Mouse (Mus musculus) limb, embryonic 14.5 days (tissue): ENCODE results near the gene Gas1. TPM values are rescaled to one million over a fixed set of nuclear protein-coding genes. Genes with fewer than 3 reads are reported as not detected.

Experiments
- ATAC-seq: fragments of 200-750 bp; cut with Nextera tagmentation; 2 replicates; pipeline ENCODE4 v1.8.0; 2017; ENCODE audit warnings: low read depth, moderate number of reproducible peaks, moderate TSS enrichment; ENCODE audit not compliant: low FRiP score
- DNase-seq: peaks from one replicate; pipeline ENCODE4 v3.0.0-alpha.2; 2015; ENCODE audit warnings: low spot score
- H3K27ac ChIP-seq: fragments of 300-500 bp; sonication (generic); replicated peaks from 2 replicates; pipeline ENCODE4 v1.5.1; 2014; ENCODE audit warnings: low read depth, mild to moderate bottlenecking, low read length, moderate library complexity, mixed read lengths
- H3K27me3 ChIP-seq: fragments of 300-500 bp; sonication (generic); 2 replicates; pipeline ENCODE4 v1.6.1; 2014; ENCODE audit warnings: low read length, mixed read lengths; ENCODE audit not compliant: control insufficient read depth, insufficient read depth
- H3K36me3 ChIP-seq: fragments of 300-500 bp; sonication (generic); 2 replicates; pipeline ENCODE4 v1.6.1; 2014; ENCODE audit warnings: mild to moderate bottlenecking, low read length, moderate library complexity, mixed read lengths; ENCODE audit not compliant: control insufficient read depth, insufficient read depth
- H3K4me1 ChIP-seq: fragments of 300-500 bp; sonication (generic); 2 replicates; pipeline ENCODE4 v1.6.1; 2014; ENCODE audit warnings: antibody characterized with exemption, low read length, mixed read lengths; ENCODE audit not compliant: control insufficient read depth, insufficient read depth
- H3K4me2 ChIP-seq: fragments of 300-500 bp; sonication (generic); replicated peaks from 2 replicates; pipeline ENCODE4 v1.6.1; 2014; ENCODE audit warnings: low read depth, mild to moderate bottlenecking, low read length, moderate library complexity; ENCODE audit not compliant: severe bottlenecking
- H3K4me3 ChIP-seq: fragments of 300-500 bp; sonication (generic); replicated peaks from 2 replicates; pipeline ENCODE4 v1.5.1; 2014; ENCODE audit warnings: low read length
- H3K9ac ChIP-seq: fragments of 300-500 bp; sonication (generic); 2 replicates; pipeline ENCODE4 v1.6.1; 2014; ENCODE audit warnings: mild to moderate bottlenecking, low read depth, low read length, moderate library complexity; ENCODE audit not compliant: severe bottlenecking
- H3K9me3 ChIP-seq: fragments of 300-500 bp; sonication (generic); 2 replicates; pipeline ENCODE4 v1.6.1; 2016; ENCODE audit warnings: low read length; ENCODE audit not compliant: control insufficient read depth
- POLR2A ChIP-seq: fragments of 200-500 bp; IDR thresholded peaks from 2 replicates; pipeline ENCODE4 v1.8.0; 2012; ENCODE audit warnings: inconsistent platforms, mild to moderate bottlenecking, moderate library complexity, borderline replicate concordance; ENCODE audit not compliant: insufficient read depth, insufficient read length; ENCODE audit errors: extremely low read depth
- WGBS: fragments of 180-500 bp; shearing (Covaris S2); extraction: QIAGEN DNeasy Blood & Tissue Kit; methylation state at CpG from one replicate; pipeline ENCODE4 v1.1.7; 2014; 5-methylcytosine and 5-hydroxymethylcytosine counted together
- polyA plus RNA-seq, 2 experiments: library from polyadenylated mRNA; depleted of rRNA in 1 of 2; stranded (reverse) in 1 of 2; unstranded in 1 of 2; fragments of >200 nt; fragmentation: Nextera tagmentation in 1 of 2; extraction: Ambion mirVana in 1 of 2; gene quantifications; 2 replicates each; pipeline versions ENCODE4 v1.2.1 to v1.2.3; 2012 to 2014

Gas1 gene
- polyA plus RNA-seq, 2 experiments, result 385 to 406 TPM

DNA sequence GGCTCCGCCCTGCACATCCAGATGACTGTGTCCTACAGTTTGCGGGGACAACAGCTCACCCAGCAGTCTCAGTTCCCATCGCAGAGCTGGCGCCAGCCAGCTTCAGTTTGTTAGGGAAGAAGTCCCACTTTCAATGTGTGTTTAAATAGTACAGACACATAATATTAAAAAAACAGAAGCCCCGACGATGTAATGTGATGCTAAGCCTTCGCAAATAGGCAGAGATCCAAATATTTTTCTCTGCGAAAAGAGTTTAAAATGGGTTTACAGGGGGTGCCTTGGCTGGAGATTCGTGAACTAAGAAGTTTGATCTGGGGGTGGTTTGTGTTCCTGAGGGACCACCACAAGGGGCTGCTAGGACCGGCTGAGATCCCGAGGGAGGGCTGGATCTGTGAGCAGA, 45.2 kb upstream of the Gas1 start:
- H3K27ac ChIP-seq, result peak overlapping the region; percentile 55; the same call in 1 of the 2 replicates
- WGBS, result 51% methylated on average over 11 of the region's 11 CpGs
- TF ChIP-seq POLR2A, result no peak
- no peaks in the 10 kb centered on the region for H3K36me3 ChIP-seq
- H3K4me3 ChIP-seq, result no peak overlapping the region
- H3K27me3 ChIP-seq, result no peaks in the 10 kb centered on the region
- H3K4me1 ChIP-seq, result peaks cover 26% of the 10 kb centered on the region
- no peaks in the 10 kb centered on the region for H3K9me3 ChIP-seq
- H3K9ac ChIP-seq, result no peak overlapping the region
- DNase-seq (peak; percentile 60), ATAC-seq (no peak)
- H3K4me2 ChIP-seq, result no peak overlapping the region

GRCm38 (mm10) chr13:60213896-60214295, 36.7 kb upstream of the Gas1 start:
- Histone ChIP-seq H3K9me3 (no peaks in the 10 kb centered on the region), H3K27ac (peak overlapping the region; percentile 40; the same call in 1 of the 2 replicates), H3K27me3 (no peaks in the 10 kb centered on the region), H3K36me3 (no peaks in the 10 kb centered on the region), H3K4me3 (no peak overlapping the region), H3K4me2 (no peak overlapping the region), H3K9ac (no peak overlapping the region), H3K4me1 (peaks cover 8% of the 10 kb centered on the region)
- no peak for TF ChIP-seq POLR2A
- WGBS, result 44% methylated on average over 7 of the region's 7 CpGs
- DNase-seq (no peak), ATAC-seq (no peak)

DNA sequence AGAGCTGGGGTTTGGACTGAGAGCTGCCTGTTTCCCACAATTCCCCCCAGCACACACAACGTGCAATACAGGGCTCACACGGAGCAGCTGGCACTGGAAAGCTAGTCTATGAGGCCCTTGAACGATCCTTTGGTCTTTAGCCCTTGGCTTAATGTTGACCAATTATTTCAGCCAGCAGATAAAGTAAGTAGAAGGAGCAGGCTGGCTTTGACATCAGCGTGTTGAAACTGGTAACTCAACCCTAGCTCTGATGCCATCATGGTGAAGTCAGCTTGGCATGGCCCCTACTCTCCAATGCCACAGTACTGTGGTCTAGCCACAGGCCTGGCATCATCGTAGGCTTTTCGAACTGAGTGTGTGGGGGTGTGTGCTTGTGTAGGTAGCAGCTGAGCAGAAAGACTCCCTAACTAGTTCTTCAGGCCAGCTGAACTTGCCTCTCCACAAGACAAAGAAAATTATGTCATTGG, 30.0 kb upstream of the Gas1 start:
- H3K27me3 ChIP-seq, result no peaks in the 10 kb centered on the region
- H3K27ac ChIP-seq, result no peak overlapping the region
- H3K4me3 ChIP-seq, result no peak overlapping the region
- H3K36me3 ChIP-seq, result no peaks in the 10 kb centered on the region
- ATAC-seq (no peak), DNase-seq (no peak)
- no peaks in the 10 kb centered on the region for H3K9me3 ChIP-seq
- H3K4me1 ChIP-seq, result no peaks in the 10 kb centered on the region
- 91% methylated on average over 6 of the region's 6 CpGs for WGBS
- TF ChIP-seq POLR2A, result no peak
- H3K9ac ChIP-seq, result no peak overlapping the region
- H3K4me2 ChIP-seq, result no peak overlapping the region

GRCm38 (mm10) chr13:60204746-60205145, 27.6 kb upstream of the Gas1 start:
- Histone ChIP-seq H3K9ac (no peak overlapping the region), H3K9me3 (no peaks in the 10 kb centered on the region), H3K4me2 (no peak overlapping the region), H3K4me3 (no peak overlapping the region), H3K4me1 (no peaks in the 10 kb centered on the region), H3K27ac (no peak overlapping the region), H3K27me3 (no peaks in the 10 kb centered on the region), H3K36me3 (no peaks in the 10 kb centered on the region)
- no peak for TF ChIP-seq POLR2A
- no peak for DNase-seq
- no peak for ATAC-seq
- WGBS, result 82% methylated on average over 6 of the region's 6 CpGs

DNA sequence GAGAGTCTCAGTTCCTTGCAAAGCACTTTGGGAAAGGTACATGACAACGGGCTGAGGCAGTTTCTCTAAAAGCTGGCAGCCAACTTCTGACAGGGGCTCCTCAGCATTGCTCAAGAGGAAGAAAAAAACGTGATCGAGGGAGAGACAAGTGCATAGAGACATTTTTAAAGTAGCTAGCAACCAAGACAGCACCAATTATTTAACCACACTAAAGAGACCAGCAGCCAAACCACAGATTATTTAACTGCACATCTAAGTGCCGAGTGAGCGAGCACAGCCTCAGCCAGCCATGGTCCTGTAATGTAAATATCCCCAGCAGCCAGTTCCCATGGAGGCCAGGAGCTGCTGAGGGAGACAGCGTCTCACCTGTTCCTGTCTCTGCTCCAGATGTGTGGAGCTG, 16.1 kb upstream of the Gas1 start:
- Histone ChIP-seq H3K4me2 (no peak overlapping the region), H3K4me3 (no peak overlapping the region), H3K9me3 (no peaks in the 10 kb centered on the region), H3K36me3 (no peaks in the 10 kb centered on the region), H3K4me1 (peaks cover 6% of the 10 kb centered on the region), H3K27me3 (no peaks in the 10 kb centered on the region), H3K27ac (no peak overlapping the region), H3K9ac (no peak overlapping the region)
- WGBS, result 22% methylated on average over 6 of the region's 6 CpGs
- no peak for TF ChIP-seq POLR2A
- ATAC-seq (no peak; the same call in 1 of the 2 replicates), DNase-seq (no peak)

DNA sequence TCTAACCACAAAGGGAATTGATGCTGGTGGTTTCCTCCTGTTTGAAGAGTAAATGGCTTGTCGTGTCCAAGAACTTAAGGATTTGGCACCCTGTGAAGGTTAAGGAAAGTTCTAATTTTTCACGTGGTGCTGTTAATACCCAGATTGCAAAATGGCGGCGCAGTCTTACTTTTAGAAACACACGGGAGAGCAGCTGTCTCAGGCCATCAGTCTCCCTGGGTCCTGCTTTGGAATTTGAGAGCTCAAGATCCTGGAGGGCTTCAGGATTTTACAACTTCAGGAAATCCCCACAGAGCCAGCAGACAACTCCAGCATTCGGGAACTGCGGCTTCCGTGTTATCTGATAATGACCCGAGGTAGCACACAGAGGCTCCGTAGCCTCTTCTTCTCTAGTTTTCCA, 12.8 kb upstream of the Gas1 start:
- no peak for ATAC-seq
- Histone ChIP-seq H3K27me3 (no peaks in the 10 kb centered on the region), H3K4me1 (peaks cover 6% of the 10 kb centered on the region), H3K4me3 (no peak overlapping the region), H3K9ac (no peak overlapping the region), H3K36me3 (no peaks in the 10 kb centered on the region), H3K9me3 (no peaks in the 10 kb centered on the region), H3K4me2 (no peak overlapping the region), H3K27ac (no peak overlapping the region)
- 32% methylated on average over 10 of the region's 10 CpGs for WGBS
- no peak for DNase-seq
- no peak for TF ChIP-seq POLR2A
